Mouse (Mus musculus) 3134 (cell line): Measurements from ENCODE around the gene Zfp148.

Source experiments
- DNase-seq: peaks from one replicate; pipeline ENCODE4 v3.0.0-alpha.2; 2011; ENCODE audit warnings: low spot score; ENCODE audit not compliant: insufficient read length; ENCODE audit errors: extremely low read depth

The Zfp148 gene

DNA sequence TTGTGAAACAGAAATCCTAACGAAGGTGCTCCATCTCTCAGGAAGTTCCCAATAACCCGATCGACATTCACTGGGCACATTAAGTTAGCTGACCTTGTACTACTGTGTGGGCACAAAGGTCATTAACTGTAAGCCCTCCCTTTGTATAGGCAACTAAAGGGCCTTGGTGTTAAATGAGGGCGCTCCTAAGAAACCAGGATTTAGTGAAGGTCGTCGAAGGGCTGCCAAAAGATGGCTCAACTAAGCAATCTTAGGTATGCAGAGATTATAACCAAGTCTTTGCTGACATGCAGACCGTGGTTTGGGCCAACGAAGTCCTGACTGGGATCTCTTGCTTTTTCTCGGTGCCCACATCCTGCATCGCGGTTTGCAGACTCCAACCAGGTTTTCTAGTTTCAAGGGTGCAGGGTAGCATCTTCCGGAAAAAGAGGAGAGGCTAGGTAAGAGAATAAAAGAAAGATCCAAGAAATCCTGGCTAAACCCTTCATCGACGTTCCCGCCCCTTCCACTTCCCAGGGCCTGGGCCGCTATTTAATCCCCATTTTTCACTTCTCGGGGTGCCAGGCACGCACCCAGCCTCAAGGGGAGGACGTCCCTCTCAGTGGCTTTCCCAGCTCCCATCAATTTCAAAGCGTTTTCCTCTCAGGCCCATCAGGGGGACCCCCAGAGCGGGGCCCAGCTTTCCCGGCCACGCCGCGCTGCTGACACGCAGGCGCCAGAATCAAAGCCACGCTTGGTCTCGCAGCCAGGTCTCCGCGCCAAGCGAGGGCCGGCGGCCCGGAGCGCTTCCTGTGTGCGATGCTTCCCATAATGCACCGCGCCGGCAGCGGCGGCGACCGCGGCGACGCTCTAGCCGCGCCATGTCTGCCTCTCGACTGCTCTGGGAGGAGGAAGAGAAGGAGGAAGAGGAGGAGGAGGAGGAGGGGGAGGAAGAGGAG, at the start of gene Zfp148:
Gene Zfp148, plus strand, starts transcription at position 893 of the 938 bp plus-strand sequence.
- DNase-seq, result peak; percentile 97

DNA sequence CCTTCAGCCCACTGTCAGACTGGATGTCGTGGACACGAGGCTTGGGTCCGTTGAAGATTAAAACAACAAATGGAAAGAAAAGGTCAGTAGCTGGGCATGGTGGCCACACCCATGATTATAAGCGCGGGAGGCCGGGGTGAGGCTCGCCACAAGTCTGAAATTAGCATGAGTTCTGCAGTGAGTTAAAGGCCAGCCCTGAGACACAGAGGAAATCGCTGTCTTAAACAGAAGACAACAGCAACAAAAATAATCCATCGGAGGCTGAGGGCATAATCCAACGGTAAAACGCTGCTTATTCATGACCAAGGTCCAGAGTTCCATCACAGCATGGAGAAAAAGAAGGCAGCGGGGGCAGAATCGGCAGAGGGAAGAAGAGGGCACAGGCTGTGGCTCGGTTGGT, 47.6 kb upstream of the Zfp148 start:
- no peak for DNase-seq

GRCm38 (mm10) chr16:33337177-33337576, 43.5 kb upstream of the Zfp148 start:
- DNase-seq, result peak; percentile 89

- no peak for DNase-seq
Measured at GRCm38 (mm10) chr16:33337681-33338080, 43.0 kb upstream of the Zfp148 start.

DNA sequence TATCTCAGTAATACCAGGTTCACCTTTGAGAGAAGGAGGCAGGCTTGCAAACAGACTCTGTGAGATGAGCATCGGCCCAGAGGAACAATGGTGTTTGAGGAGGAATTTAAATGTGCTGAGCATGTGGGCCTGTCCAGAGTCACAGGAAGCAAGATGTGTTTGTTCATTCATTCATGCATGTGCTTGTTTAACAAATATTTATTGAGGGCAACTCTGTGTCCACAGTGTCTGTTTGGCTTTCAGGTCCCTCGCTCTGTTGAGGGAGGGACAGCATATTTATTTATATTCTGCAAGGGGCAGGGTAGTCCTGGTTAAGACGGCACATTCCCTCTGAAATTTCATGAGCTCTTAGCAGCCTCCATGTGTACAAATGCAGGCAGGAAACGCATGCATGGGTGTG, 42.1 kb upstream of the Zfp148 start:
- DNase-seq, result no peak

- no peak for DNase-seq
Measured at GRCm38 (mm10) chr16:33339476-33339875, 41.2 kb upstream of the Zfp148 start.

DNA sequence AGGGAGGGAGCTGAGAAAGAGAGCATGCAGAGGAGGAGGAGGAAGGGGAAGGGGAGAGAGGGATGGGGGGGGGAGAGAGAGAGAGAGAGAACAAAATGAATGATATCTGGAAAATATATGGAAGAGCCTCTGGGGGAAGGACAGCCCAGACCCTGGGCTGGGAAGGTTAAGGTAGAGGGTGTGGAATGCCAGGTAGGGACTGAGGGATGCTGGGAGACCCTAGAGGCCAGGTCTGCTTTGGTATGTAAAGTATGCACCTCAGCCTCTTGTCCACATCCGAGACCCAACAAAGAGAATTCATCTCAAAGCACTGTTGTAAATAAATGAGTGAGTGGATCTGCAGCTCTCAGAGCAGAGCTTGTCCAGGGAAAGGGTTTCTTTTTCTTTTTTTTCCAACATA, 38.3 kb upstream of the Zfp148 start:
- DNase-seq, result no peak

GRCm38 (mm10) chr16:33343106-33343505, 37.5 kb upstream of the Zfp148 start:
- no peak for DNase-seq

- no peak for DNase-seq
Measured at GRCm38 (mm10) chr16:33343601-33344000, 37.0 kb upstream of the Zfp148 start.

GRCm38 (mm10) chr16:33344379-33344778, 36.3 kb upstream of the Zfp148 start:
- no peak for DNase-seq

DNA sequence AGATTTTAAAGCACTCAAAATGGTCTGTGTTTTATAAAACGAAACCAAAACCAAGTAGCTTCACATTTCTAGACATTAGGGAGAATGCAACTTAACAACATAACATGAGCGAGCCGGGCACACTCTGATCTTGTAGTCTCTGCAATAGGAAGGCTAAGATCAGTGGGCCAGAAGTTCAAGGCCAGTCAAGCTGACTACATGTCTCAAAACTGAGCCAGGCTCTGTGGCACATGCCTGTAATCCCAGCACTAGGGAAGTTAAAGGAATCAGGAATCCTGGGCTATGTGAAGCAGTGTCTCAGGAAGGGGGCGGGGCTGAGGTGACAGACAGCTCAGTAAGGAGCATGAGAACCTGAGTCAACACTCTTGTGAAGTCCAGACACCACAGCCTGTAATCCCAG, 35.8 kb upstream of the Zfp148 start:
- peak; percentile 65 for DNase-seq

- DNase-seq, result no peak
Measured at GRCm38 (mm10) chr16:33346376-33346775, 34.3 kb upstream of the Zfp148 start.

GRCm38 (mm10) chr16:33347134-33347533, 33.5 kb upstream of the Zfp148 start:
- DNase-seq, result no peak

DNA sequence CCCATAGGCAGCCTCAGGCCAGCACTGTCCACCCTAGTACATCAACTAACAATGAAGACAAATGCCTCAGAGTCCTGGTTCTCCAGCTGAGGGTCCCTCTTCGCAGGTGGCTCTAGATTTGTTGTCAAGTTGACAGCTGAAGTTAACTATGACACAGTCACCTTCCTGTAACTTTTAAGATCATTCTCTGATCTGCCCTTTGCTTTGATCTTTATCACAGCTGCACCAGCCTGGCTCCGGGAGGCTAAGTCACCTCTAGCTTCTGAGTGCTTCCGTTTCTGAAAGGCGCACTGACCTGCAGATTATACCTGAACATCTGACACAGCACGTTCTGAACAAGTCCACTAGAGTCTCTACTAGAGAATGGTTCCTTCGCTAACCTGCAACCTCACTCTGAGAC, 22.8 kb upstream of the Zfp148 start:
- DNase-seq, result no peak

GRCm38 (mm10) chr16:33365772-33366171, 14.9 kb upstream of the Zfp148 start:
- DNase-seq, result no peak

- DNase-seq, result no peak
Measured at GRCm38 (mm10) chr16:33368632-33369031, 12.0 kb upstream of the Zfp148 start.

- no peak for DNase-seq
Measured at GRCm38 (mm10) chr16:33370836-33371235, 9.8 kb upstream of the Zfp148 start.

- no peak for DNase-seq
Measured at GRCm38 (mm10) chr16:33372611-33373010, 8.0 kb upstream of the Zfp148 start.

DNA sequence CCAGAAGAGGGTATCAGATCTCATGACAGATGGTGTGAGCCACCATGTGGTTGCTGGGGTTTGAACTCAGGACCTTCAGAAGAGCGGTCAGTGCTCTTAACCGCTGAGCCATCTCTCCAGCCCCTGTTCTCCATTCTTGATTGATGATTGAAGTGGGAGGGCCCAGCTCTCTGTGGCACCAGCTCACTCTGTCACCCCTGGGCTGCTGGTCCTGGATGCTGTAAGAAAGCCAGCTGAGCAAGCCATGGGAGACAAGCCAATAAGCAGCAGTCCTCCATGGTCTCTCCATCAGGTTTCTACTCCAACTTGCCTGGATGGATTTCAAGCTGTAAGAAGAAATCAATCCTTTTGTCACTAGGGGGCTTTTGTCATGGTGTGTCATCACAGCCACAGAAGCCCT, 7.3 kb upstream of the Zfp148 start:
- no peak for DNase-seq

DNA sequence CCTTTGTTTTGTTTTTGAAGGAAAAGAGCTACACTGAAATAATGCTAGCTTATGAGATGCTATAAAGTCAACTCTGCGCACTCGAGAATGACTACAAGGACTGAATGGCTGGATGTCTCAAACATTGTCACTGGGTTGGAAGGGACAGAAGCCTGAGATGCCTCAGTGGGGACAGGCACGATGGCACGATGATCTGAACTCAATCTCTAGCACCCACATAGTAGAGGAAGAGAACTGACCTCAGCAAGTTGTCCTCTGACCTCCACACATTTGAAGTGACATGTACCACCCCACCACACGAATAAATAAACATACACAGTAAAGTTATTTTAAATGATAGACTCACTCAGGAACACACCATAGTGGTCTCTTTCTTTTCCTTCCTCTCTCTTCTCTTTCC, 4.4 kb upstream of the Zfp148 start:
- DNase-seq, result no peak

GRCm38 (mm10) chr16:33379219-33379943, 1.3 kb upstream of the Zfp148 start:
- DNase-seq, result no peak
